Mouse (Mus musculus): ENCODE measurements around the gene Gm49396. TPM values are rescaled to one million over a fixed set of nuclear protein-coding genes. Genes with fewer than 3 reads are reported as not detected.

Gene Gm49396
- polyA plus RNA-seq (2012; rRNA removed) = 0.66 and 0.85 TPM in 2 replicates

GRCm38 (mm10) chr7:30563117-30563905 lies at the start of gene Gm49396, which contains the start of the genes U2af1l4 and Psenen:
TSS of gene Gm49396 (plus strand) at chr7:30563344.
TSS of gene U2af1l4 (plus strand) at chr7:30563301.
TSS of gene Psenen (minus strand) at chr7:30563627.

GRCm38 (mm10) chr7:30534633-30535577 lies 28.2 kb upstream of the Gm49396 start, which contains the start of gene Arhgap33:
TSS of gene Arhgap33 (minus strand) at chr7:30535060.

GRCm38 (mm10) chr7:30552102-30553020 lies 10.8 kb upstream of the Gm49396 start, which contains the start of the genes Hspb6 and Proser3:
TSS of gene Hspb6 (plus strand) at chr7:30552178.
TSS of gene Proser3 (minus strand) at chr7:30552299.

GRCm38 (mm10) chr7:30559443-30559954 lies 3.6 kb upstream of the Gm49396 start, which contains the start of gene Lin37:
TSS of gene Lin37 (minus strand) at chr7:30559838.

GRCm38 (mm10) chr7:30564970-30565571 lies 1.9 kb downstream of the Gm49396 start, which contains the start of gene Igflr1:
TSS of gene Igflr1 (plus strand) at chr7:30565427.

GRCm38 (mm10) chr7:30588676-30589434 lies 25.7 kb downstream of the Gm49396 start, which contains the start of gene Kmt2b:
TSS of gene Kmt2b (minus strand) at chr7:30588726.

GRCm38 (mm10) chr7:30598786-30599185 lies 35.6 kb downstream of the Gm49396 start, which contains the start of gene Zbtb32:
TSS of gene Zbtb32 (minus strand) at chr7:30598909.

GRCm38 (mm10) chr7:30612654-30613402 lies 49.7 kb downstream of the Gm49396 start, which contains the start of gene Upk1a:
TSS of gene Upk1a (minus strand) at chr7:30612847.

Other genes with a start within 250 kb of the Gm49396 start
- gene Syne4, start 248.5 kb upstream of the Gm49396 start, polyA plus RNA-seq (2012; rRNA removed) = 17.5 and 30.2 TPM in 2 replicates
- gene E130208F15Rik, start 241.6 kb upstream of the Gm49396 start, polyA plus RNA-seq (2012; rRNA removed) = 0.36 and 0.42 TPM in 2 replicates
- 12.5 and 28.1 TPM in 2 replicates for gene Sdhaf1, start 239.4 kb upstream of the Gm49396 start, polyA plus RNA-seq (2012; rRNA removed)
- 14.6 and 17.1 TPM in 2 replicates for gene Lrfn3, start 200.6 kb upstream of the Gm49396 start, polyA plus RNA-seq (2012; rRNA removed)
- gene Tyrobp, start 149.6 kb upstream of the Gm49396 start, polyA plus RNA-seq (2012; rRNA removed) = 38.9 and 55.7 TPM in 2 replicates
- 3.8 and 16.6 TPM in 2 replicates for gene Hcst, start 143.5 kb upstream of the Gm49396 start, polyA plus RNA-seq (2012; rRNA removed)
- gene Nfkbid, start 141.6 kb upstream of the Gm49396 start, polyA plus RNA-seq (2012; rRNA removed) = 2.3 and 3.7 TPM in 2 replicates
- 30.9 and 40.1 TPM in 2 replicates for gene Aplp1, start 117.8 kb upstream of the Gm49396 start, polyA plus RNA-seq (2012; rRNA removed)
- gene Kirrel2, start 105.7 kb upstream of the Gm49396 start, polyA plus RNA-seq (2012; rRNA removed) = 0.42 and 2.0 TPM in 2 replicates
- 0.12 and 0.32 TPM in 2 replicates for gene Nphs1, start 105.0 kb upstream of the Gm49396 start, polyA plus RNA-seq (2012; rRNA removed)
- 0.15 TPM in 1 of 2 replicates, not detected in the other for gene Prodh2, start 69.7 kb upstream of the Gm49396 start, polyA plus RNA-seq (2012; rRNA removed)
- 4.7 and 6.1 TPM in 2 replicates for gene Arhgap33, start 28.3 kb upstream of the Gm49396 start, polyA plus RNA-seq (2012; rRNA removed)
- gene Hspb6, start 11.2 kb upstream of the Gm49396 start, polyA plus RNA-seq (2012; rRNA removed) = 129 and 132 TPM in 2 replicates
- 3.4 and 3.9 TPM in 2 replicates for gene Proser3, start 11.0 kb upstream of the Gm49396 start, polyA plus RNA-seq (2012; rRNA removed)
- gene Lin37, start 3.5 kb upstream of the Gm49396 start, polyA plus RNA-seq (2012; rRNA removed) = 14.3 and 19.7 TPM in 2 replicates
- 32.7 and 35.6 TPM in 2 replicates for gene U2af1l4, start within 50 bp of the Gm49396 start, polyA plus RNA-seq (2012; rRNA removed)
- gene Psenen, start 283 bp downstream of the Gm49396 start, polyA plus RNA-seq (2012; rRNA removed) = 70.1 and 76.5 TPM in 2 replicates
- 4.5 and 5.3 TPM in 2 replicates for gene Igflr1, start 2.1 kb downstream of the Gm49396 start, polyA plus RNA-seq (2012; rRNA removed)
- 17.8 and 24.6 TPM in 2 replicates for gene Kmt2b, start 25.4 kb downstream of the Gm49396 start, polyA plus RNA-seq (2012; rRNA removed)
- 3.6 and 4.9 TPM in 2 replicates for gene Zbtb32, start 35.6 kb downstream of the Gm49396 start, polyA plus RNA-seq (2012; rRNA removed)
- gene Upk1a, start 49.5 kb downstream of the Gm49396 start, polyA plus RNA-seq (2012; rRNA removed) = 4.0 TPM in 2 replicates
- gene Cox6b1, start 62.8 kb downstream of the Gm49396 start, polyA plus RNA-seq (2012; rRNA removed) = 263 and 306 TPM in 2 replicates
- gene Etv2, start 72.5 kb downstream of the Gm49396 start, polyA plus RNA-seq (2012; rRNA removed) = not detected in 2 replicates
- 42.7 and 58.2 TPM in 2 replicates for gene Rbm42, start 87.0 kb downstream of the Gm49396 start, polyA plus RNA-seq (2012; rRNA removed)
- 2.2 and 4.0 TPM in 2 replicates for gene Haus5, start 101.7 kb downstream of the Gm49396 start, polyA plus RNA-seq (2012; rRNA removed)
- not detected in 2 replicates for gene Pmis2, start 108.3 kb downstream of the Gm49396 start, polyA plus RNA-seq (2012; rRNA removed)
- 18.8 and 40.8 TPM in 2 replicates for gene 2200002J24Rik, start 135.6 kb downstream of the Gm49396 start, polyA plus RNA-seq (2012; rRNA removed)
- 1,538 and 2,919 TPM in 2 replicates for gene Atp4a, start 148.9 kb downstream of the Gm49396 start, polyA plus RNA-seq (2012; rRNA removed)
- gene Tmem147, start 166.2 kb downstream of the Gm49396 start, polyA plus RNA-seq (2012; rRNA removed) = 111 and 145 TPM in 2 replicates
- not detected in 2 replicates for gene Gapdhs, start 180.3 kb downstream of the Gm49396 start, polyA plus RNA-seq (2012; rRNA removed)
- gene Sbsn, start 188.1 kb downstream of the Gm49396 start, polyA plus RNA-seq (2012; rRNA removed) = 94.0 and 112 TPM in 2 replicates
- 1,147 and 1,166 TPM in 2 replicates for gene Dmkn, start 200.4 kb downstream of the Gm49396 start, polyA plus RNA-seq (2012; rRNA removed)
- gene Krtdap, start 224.6 kb downstream of the Gm49396 start, polyA plus RNA-seq (2012; rRNA removed) = 362 and 714 TPM in 2 replicates

All from stomach, adult 2 months (tissue).